Mouse (Mus musculus): Measurements from ENCODE around the gene Fam228b.
A peak's percentile ranks its signal among the peaks of the same experiment; 100 is the strongest.
"Not testable (repeated sequence)": the region's sequence is repeated elsewhere in the genome, so short reads cannot be mapped to it uniquely, and the experiment has no call there.

Fam228b gene

DNA sequence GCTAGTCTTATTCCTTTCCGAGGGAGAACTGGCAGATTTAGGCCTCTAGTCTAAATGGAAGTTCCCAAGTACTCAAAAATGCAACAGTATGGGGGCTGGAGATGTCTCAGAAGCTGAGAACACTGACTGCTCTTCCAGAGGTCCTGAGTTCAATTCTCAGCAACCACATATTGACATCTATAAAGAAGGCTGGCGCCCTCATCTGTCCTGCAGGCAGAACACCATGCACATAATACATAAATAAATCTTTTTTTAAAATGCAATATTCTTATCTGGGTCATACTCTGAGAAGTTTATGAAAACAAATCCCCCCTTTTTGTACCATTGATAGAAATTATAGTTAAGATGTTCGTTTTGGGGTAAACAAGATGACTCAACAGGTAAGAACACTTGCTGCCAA is 26.9 kb downstream of the Fam228b start:
- DNase-seq (ENCODE audit: low read depth, low spot score) = no peak

DNA sequence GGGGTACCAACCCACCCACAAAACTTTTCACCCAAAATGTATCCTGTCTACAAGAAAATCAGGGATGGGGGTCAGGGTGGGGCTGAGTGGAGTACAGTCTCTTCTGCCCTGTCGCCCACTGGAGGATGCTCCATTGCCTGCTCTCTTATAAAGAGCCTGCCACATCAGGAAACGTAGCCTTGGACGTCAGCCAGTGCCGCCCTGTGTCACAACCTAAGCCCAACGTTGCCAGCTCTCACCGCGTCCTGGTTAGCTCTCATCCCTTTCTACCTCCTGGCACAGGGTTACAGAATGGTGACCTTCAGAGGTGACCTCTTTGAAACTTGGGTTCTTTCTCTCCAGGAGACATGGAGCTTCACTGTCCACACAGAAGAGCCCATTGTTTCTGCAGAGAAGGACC is 28.2 kb downstream of the Fam228b start:
- no peak for DNase-seq (ENCODE audit: low read depth, low spot score)

DNA sequence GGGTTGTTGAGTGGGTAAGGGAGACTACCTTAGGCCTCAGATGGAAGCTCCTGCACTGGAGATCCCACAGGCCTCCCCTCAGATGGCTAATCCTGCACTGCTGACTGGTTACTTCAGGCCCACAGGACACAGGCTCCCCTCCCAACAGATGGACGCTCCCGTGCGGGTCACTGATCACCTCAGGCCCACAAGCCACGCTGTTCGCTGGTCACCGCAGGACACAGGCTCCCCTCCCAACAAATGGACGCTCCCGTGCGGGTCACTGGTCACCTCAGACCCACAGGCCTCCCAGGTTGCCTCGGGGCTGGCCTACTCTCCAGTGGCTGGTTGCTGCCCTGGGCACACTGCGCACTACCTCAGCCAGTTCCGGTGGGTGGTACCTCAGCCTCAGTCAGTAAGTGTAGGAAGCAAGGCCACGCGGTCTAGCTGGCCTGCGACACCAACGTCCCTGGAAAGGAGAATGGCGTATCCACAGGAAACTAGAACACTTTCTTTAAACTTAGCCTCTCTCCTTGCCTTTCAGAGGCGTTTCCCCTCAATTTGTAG is 31.0 kb downstream of the Fam228b start, which contains the start of gene Fam228a:
TSS of gene Fam228a (minus strand) at position 400 of the 546 bp plus-strand sequence.
- no peak for DNase-seq (ENCODE audit: low read depth, low spot score)

DNA sequence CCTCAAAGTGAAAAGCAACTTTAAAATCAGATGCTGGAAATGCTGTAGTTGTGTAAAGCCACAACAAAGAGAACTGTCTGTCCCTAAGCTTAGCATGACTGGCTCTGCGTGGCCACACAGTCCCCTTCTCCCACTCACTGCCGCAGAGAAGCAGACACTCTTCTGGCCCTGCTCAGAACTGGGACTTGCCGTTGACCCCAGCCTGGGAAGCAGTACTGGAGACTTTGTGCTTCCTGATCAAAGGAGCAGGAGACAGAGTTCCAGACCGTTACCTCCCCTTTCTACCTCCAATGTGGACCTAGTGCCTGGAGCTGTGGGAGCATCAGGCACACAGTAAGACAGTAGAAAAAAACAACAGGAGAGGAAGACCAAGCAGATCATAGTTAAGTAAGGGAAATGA is 36.7 kb downstream of the Fam228b start:
- no peak for DNase-seq (ENCODE audit: low read depth, low spot score)

DNA sequence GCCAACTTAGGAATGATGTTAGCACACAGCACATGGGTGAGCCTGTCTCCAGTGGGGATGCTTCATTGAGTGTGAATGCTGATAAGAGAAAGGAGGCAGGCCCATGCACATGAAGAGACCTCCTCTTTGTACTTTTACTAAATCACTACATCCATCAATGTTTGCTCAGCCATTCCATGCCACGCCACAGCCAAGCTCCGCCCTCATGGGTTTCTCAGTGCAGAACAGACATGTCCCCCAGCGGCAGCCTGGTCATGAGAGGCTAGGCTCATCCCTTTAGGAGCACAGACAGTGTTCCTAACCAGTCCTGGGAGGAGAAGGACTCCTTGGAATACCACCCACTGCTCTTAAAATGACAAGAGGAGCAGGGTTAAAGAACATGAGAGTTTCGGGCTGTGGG is 37.4 kb downstream of the Fam228b start:
- no peak for DNase-seq (ENCODE audit: low read depth, low spot score)

DNA sequence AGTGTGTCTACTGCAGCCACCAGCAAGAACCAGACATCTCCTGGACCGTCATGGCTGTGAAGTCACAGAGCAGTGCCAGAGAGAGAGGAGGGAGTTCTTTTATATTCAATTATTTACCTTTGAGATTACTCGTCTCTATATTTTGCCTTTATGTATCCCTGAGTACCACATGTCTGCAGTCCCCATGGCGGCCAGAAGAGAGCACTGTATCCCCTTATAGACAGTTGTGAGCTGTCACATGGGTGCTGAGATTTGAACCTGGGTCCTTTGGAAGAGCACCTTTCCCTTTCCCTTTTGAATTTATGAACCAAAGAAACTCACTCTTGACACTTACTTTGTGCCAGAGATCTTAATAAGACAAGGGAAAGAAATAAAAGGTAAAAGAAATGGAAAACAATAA is 39.9 kb downstream of the Fam228b start:
- DNase-seq (ENCODE audit: low read depth, low spot score) = no peak

DNA sequence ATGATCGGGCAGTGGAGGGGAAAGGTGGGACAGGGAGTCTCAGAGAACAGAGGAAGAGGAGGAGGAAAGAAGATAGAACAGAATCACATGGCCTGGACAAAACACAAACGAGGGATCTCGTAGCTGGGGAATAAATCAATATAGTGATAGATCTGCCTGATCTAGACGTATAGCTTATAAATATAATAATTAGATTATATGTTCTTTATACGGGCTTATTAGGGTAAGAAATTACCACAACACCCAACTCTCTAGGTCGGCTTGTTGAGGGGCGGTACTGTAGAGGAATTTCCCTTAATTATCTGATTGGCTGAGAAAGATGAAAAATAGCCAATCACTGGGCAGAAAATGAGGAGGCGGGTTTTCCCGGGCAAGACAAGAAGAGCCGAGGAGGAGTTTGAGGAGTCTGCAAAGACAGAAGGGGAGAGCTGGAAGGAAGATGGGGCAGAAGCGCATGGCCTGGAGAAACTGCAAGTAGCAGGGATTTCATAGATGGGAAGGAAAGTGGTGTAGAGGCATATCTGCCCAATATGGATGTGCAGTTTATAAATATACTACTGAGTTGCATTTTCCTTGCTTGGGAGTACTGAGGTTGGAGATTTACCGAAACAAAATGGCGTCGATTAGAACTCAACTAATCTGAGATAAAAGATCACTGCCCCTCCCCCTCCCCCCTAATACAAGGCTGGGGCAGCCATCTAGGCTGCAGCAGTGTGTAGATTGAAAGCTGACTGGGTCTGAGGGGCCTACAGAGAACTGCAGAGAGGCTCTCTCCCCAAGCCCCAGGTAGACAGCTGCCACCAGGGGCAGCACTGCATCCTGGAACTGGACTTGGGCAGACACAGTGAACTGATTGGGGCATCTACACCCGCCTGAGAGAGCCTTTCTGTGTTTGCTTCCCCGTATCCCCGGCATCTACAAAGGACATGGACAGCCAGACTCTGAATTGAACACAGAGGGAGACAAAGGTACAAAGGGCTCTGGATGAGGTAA is 49.0 kb downstream of the Fam228b start:
- peak; percentile 62 for DNase-seq (ENCODE audit: low read depth, low spot score)

DNA sequence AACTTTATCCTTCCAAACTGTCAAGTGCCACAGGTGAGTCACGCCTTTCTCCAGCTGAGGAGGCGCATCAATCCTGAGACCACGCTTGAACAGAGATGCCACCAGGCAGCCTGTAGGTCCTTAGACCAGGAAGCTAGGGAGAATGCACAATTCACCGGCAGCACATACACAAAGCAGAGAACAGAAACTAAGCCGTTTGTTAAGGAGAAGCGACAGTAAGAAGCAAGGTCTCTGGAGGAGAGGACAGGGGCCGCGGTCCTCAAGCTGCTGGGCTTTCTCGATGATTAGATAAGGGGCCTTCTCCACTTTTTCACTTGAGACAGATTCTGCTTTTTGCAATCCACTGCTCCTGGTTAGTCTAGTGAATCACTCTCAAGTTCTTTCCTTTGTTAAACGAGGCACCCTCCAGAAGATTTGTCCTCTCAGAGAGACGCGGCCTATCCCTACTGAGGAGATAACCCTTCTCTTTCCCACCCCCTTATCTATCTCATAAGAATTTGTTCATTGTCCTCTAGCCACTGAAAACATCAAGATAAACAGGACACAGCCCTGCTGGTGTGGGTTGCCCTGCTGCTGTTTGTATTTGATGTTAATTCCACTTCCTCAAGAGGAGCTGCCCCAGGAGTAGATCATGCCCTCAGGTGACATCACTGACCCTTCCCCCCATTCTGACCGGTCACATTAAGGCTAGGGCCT is 49.9 kb downstream of the Fam228b start:
- no peak for DNase-seq (ENCODE audit: low read depth, low spot score)

DNA sequence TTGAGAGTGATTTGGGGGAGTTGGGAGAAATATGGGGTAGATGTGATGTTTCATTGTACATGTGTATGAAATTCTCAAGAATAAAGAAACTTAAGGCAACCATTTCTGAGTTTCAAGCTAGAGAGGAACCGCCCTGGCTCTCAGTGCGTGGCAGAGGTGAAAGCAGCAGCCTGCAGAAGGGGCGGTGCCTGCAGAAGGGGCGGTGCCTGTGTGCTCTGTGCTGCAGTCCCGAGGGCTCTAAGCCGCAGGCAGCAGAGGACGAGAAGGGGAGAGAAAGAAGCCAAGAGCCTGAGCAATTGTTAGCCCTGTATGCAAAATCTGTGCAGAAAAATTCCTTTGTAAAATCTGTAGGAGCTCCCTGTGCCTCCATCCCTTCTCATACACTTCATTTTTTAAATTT is 51.6 kb downstream of the Fam228b start:
- DNase-seq (ENCODE audit: low read depth, low spot score) = peak; percentile 61

DNA sequence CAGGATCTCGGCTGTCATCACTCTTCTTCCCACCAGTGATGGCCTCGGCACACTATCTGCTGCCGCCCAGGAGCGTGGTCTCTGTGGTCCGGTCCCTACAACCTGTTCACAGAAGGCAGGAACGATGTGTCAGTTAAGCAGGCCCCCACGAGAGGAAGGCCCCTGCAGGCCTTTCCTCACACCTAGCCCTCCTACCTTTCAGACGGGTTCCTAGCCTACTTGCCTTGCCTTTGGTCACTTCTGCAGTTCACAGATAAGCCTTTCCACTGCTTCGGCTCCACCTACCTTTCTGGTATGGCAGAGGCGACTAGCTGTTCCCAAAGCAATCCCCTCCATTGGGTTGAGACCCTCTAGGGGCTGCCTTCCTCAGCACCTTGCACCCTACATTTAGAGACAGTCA is 53.5 kb downstream of the Fam228b start:
- DNase-seq (ENCODE audit: low read depth, low spot score) = no peak

DNA sequence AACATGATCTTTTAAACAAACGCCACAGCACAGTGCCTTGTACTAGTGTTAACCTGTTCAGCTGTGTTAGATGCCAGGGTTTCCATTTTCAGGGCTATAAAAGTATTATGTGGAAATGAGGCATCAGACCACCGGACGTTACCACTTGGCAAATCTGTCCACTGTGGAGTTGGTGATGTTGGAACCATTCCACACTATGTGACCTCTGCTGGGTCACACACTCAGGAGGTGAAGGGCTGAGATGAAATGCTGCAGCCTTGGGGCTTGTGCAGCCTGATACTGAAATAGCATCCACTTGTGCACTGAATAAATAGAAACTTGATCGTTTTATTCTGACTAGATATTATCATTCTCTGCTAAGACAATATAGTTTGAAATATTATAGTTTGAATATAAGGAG is 55.7 kb downstream of the Fam228b start:
- DNase-seq (ENCODE audit: low read depth, low spot score) = no peak

DNA sequence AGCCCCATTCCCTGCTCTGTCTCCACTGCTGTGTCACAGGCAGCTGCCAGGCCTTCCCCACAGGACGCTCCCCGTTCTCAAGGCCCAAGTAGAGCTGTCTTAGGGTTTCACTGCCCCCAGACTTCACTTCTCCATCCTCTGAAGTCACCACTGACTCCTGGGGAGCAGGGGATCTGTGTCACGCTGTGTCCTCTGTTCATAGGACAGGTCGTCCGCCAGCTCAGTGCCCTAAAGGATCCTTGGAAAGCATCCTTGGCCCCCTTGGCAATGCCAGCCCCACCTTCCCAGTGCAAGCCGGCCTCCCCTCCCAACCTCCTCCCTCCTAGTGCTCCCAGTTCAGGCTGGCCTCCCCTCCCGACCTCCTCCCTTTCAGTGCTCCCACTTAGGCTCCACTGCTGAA is 59.1 kb downstream of the Fam228b start:
- no peak for DNase-seq (ENCODE audit: low read depth, low spot score)

DNA sequence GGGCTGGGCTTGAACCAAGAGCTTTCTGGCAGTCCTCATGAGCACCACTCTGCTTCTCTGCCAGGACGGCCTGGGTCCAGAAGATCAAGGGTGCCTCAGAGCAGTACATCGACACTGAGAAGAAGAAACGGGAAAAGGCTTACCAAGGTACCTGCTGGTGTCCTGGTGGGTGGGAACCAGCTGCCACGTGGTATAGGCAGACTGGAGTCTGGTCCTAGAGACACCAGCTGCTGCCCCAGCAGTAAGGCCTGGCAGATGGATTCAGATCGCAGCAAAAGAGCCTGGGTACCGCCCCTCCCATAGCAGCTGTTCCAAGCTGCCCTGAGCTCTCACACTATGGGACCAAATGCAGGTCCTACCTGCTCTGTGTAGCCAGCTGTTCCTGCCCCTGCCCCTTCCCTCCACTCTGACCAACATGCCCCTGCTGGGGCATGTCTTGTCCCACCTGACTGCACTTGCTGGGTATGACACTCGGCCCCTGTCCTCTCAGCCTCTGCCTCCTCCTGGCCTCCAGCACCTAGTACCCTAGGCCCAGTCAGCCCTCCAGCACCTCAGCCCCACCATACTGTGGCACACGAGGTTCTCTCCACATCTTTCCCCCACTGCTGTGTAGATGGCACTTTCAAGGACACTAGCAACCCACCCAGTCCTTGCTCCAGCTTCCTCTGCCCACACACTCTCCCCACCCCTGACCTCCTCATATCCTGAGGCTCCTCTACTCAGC is 60.0 kb downstream of the Fam228b start:
- no peak for DNase-seq (ENCODE audit: low read depth, low spot score)

DNA sequence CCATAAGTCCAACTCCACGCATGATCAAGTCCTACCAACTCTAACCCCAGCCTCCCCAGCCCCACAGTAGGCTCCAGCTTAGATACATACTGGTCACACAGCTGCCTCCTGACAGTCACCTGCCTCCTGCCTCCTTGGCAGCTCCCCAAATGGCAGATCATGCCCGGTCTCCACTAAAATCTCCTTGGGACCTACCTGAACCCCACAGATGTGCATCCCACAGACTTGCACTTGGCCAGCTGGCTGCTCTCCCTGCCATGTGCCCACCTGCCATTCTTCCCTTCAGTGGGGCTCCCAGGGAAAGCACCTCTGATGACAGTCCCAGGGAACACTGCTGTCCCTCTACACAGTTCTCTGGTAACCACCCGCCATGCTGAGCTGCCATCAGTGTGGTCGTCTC is 60.8 kb downstream of the Fam228b start:
- no peak for DNase-seq (ENCODE audit: low read depth, low spot score)

DNA sequence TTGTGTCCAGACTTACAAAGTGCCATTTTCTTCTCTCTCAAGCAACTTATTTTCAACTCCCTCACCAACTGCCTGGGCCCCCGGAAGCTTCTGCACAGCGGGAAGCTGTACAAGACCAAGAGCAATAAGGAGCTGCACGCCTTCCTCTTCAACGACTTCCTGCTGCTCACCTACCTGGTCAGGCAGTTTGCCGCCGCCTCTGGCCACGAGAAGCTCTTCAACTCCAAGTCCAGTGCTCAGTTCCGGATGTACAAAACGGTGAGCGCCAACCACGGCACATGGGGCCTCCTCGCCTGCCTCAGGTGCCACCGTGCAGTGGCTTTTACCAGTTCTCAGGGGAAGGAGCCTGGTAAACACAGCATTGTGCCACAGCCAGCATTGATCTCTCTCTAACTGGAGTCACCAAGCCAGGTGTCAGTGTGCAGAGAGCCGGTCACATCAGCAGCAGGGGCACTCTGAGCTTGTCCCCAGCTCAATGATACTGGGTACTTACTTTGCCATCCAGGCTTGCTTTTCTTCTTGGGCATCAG is 61.5 kb downstream of the Fam228b start:
- DNase-seq (ENCODE audit: low read depth, low spot score) = no peak

DNA sequence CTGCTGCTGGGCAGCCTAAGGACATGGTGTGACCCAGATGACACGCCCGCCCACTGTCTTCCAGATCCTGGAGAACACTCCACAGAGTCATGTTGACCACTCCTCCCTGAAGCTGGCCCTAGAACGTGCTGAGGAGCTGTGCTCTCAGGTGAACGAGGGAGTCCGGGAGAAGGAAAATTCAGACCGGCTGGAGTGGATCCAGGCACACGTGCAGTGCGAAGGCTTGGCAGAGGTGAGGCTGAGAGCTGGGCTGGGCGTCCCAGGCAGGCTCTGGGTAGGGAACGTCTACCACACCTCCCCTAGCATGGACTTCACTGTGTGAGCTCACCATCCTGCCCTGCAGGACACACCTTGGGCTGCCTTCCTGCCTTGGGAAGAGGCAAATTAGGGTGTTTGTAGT is 62.2 kb downstream of the Fam228b start:
- DNase-seq (ENCODE audit: low read depth, low spot score) = no peak

DNA sequence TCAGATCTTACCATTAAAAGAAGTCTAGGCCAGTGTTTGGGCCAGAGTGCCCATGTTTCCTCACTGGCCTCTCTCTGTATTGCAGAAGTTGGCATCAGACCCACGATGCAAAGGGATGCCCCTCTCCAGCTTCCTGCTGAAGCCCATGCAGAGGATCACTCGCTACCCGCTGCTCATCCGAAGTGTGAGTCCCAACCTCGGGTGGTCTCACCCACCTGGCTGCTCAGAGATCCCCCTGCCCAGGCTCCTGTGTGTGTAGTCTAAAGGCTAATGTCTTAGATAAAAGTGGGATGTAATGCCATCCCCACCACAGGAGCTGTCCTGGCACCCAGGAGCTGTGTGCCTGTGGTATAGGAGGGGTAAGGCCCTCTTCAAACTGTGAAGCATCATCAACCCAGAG is 62.9 kb downstream of the Fam228b start:
- no peak for DNase-seq (ENCODE audit: low read depth, low spot score)

DNA sequence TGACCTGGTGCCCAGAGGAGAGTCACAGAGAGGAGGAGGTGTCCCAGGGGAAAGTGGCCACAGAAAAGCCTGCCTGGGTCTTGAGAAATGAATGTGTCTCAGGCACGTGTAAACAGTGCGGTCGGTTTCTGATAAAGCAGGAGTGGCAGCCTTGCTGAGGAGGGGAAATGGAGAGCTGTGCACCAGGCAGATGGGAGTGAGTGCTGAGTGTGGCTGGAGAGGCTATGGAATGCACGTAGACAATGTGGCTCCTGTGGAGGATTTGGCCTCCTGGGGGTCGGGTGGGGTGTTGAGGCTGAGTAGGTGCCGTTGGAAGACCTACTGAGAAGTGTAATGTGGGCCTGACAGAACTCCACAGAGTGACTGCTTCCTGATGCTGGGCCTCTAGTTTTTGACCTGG is 63.4 kb downstream of the Fam228b start:
- DNase-seq (ENCODE audit: low read depth, low spot score) = not testable (repeated sequence)

DNA sequence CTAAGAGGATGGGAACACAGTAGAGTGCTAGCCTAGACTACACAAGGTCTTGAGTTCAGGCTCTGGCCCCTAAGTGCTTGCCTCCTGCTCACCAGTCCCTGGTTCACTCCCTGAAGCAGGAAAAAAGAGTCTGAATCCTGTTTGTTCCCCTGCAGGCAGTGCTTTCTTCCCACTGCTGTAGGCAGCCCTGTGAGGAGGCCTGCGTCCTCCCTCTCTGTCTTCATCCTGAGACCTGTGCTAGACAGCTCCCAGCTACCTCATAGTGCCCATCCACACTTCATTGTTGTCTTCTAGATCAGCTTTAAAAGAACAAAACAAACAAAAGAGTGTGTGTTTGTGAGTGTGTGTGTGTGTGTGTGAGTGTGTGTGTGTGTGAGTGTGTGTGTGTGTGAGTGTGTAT is 74.5 kb downstream of the Fam228b start:
- DNase-seq (ENCODE audit: low read depth, low spot score) = no peak

DNA sequence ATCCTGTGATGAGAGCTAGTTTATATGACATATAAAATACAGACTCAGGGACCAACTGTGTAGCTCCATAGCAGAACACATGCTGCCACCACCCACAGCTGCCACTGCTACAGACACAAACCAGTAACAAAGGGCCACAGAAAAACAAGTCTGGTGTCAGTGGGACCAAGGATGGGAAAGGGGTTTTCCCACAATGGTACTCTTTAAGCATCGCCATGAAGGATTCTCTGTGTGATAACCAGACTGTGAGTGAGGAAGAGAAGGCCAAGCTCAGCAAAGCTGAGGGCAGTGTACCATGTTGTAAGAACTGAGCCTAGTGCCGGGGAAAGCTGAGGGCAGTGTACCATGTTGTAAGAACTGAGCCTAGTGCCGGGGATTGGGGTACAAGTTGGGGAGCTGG is 77.9 kb downstream of the Fam228b start:
- no peak for DNase-seq (ENCODE audit: low read depth, low spot score)
